In genomic region chr2:34547516-34547915, GRCm38 (mm10) we compare ENCODE assay signal across 10 mouse cellular contexts.
"Had no signal": no experiment of that assay in that cellular context is flagged by ENCODE, and none has a peak within 500 bp of the region (broad histone marks: within the 10 kb centered on the region; RNA-seq: fewer than 3 reads in every experiment).

No protein-coding gene starts in this region.

- ATAC-seq: lung, postnatal 0 days; midbrain, embryonic 13.5 days; midbrain, embryonic 15.5 days had no signal

- DNase-seq: lung, adult 2 months; lung, postnatal 14 days; lung, postnatal 36 days; right cerebral cortex, postnatal 14 days; thymus, adult 2 months; thymus, postnatal 25 days; thymus, postnatal 4 days had no signal
